ENCODE assay signal across 35 mouse cellular contexts in the genomic region with DNA sequence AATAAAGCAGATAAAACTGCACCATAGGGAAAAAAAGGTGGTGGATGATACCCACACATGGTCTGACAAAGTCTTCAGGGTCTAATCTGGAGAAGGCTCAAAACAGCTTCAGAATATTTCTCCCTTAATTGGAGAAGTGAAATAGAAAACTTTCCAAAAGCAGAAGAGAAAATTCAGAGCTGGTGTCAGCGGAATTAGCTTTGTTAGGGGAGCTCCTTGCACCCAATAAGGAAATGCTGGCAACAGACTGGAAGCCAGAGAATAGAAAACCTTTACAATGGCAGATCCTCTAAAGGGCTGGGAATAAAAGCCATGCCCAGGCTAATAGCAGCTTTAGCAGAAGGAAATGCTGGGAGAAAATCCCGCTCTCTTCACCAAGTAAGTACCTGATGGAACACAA. TPM values are rescaled to one million over a fixed set of nuclear protein-coding genes. Genes with fewer than 3 reads are reported as not detected.
DNase-seq lines count a peak whose midpoint lies in the region; ATAC-seq and TF ChIP-seq lines count a peak whose summit lies in the region.
"Had no signal": no experiment of that assay in that cellular context is flagged by ENCODE, and none has a peak within 500 bp of the region (broad histone marks: within the 10 kb centered on the region; RNA-seq: fewer than 3 reads in every experiment).

No protein-coding gene starts in this region.

- no peak overlapping the region for H3K27ac ChIP-seq in liver, adult 2 months (replicated peaks; ENCODE audit: insufficient read depth, low read depth, low read length)
- H3K27ac ChIP-seq in liver, embryonic 11.5 days (ENCODE audit: low read depth, low read length): no peak overlapping the region
- no peak overlapping the region for H3K27ac ChIP-seq in kidney, embryonic 14.5 days (ENCODE audit: low read depth, low read length)
- H3K27ac ChIP-seq: forebrain, embryonic 10.5 days; forebrain, embryonic 13.5 days; heart, adult 2 months; hindbrain, embryonic 14.5 days; hindbrain, postnatal 0 days had no signal

- no peaks in the 10 kb centered on the region for H3K9me3 ChIP-seq in liver, embryonic 11.5 days (ENCODE audit: control insufficient read depth, low read length)
- no peaks in the 10 kb centered on the region for H3K9me3 ChIP-seq in kidney, embryonic 14.5 days (ENCODE audit: control insufficient read depth, low read length)
- H3K9me3 ChIP-seq: forebrain, embryonic 10.5 days; forebrain, embryonic 13.5 days had no signal

- no peak for ATAC-seq in liver, embryonic 11.5 days (replicated peaks; ENCODE audit: low FRiP score)
- peak; percentile 58 for ATAC-seq in megakaryocyte, adult 5-6 weeks (ENCODE audit: poor library complexity, severe bottlenecking)
- no peak for ATAC-seq in kidney, embryonic 14.5 days (ENCODE audit: low FRiP score, low TSS enrichment)
- ATAC-seq: forebrain, embryonic 13.5 days; forebrain, embryonic 16.5 days; hindbrain, postnatal 0 days; inflammation-experienced regulatory T-cells, adult 6 months had no signal

- no peak for TF ChIP-seq POLR2A in liver, adult 2 months (IDR thresholded peaks at IDR 0.05; ENCODE audit: extremely low read depth, insufficient read depth, low read length)

- H3K4me1 ChIP-seq in liver, adult 2 months (ENCODE audit: control insufficient read depth, insufficient read depth, low read length): no peaks in the 10 kb centered on the region
- no peaks in the 10 kb centered on the region for H3K4me1 ChIP-seq in liver, embryonic 11.5 days (replicated peaks; ENCODE audit: control insufficient read depth, insufficient read depth, low read length)
- H3K4me1 ChIP-seq in kidney, embryonic 14.5 days (ENCODE audit: control insufficient read depth, insufficient read depth, low read length): no peaks in the 10 kb centered on the region
- H3K4me1 ChIP-seq: forebrain, embryonic 10.5 days; forebrain, embryonic 13.5 days had no signal

- no peak overlapping the region for H3K9ac ChIP-seq in liver, adult 2 months (ENCODE audit: low read depth, low read length)
- H3K9ac ChIP-seq in liver, embryonic 11.5 days (ENCODE audit: low read depth, low read length): no peak overlapping the region
- H3K9ac ChIP-seq in kidney, embryonic 14.5 days (ENCODE audit: low read depth, low read length): no peak overlapping the region
- H3K9ac ChIP-seq: forebrain, embryonic 13.5 days; hindbrain, embryonic 14.5 days had no signal

- no peaks in the 10 kb centered on the region for H3K36me3 ChIP-seq in liver, adult 2 months (ENCODE audit: control insufficient read depth, insufficient read depth, low read length)
- no peaks in the 10 kb centered on the region for H3K36me3 ChIP-seq in liver, embryonic 11.5 days (ENCODE audit: control insufficient read depth, insufficient read depth, low read length)
- no peaks in the 10 kb centered on the region for H3K36me3 ChIP-seq in kidney, embryonic 14.5 days (ENCODE audit: control insufficient read depth, insufficient read depth, low read length)
- H3K36me3 ChIP-seq: forebrain, embryonic 10.5 days had no signal

- TF ChIP-seq CTCF in liver, adult 2 months (IDR thresholded peaks at IDR 0.05; ENCODE audit: low read depth, low read length): no peak

- intact Hi-C loops in heart, postnatal 14 days (cut with DNase I): no loop called here

- 91% methylated on average over 2 of the region's 2 CpGs for WGBS in liver, adult 2 months
- 80% methylated on average over 2 of the region's 2 CpGs for WGBS in liver, embryonic 11.5 days
- 89% methylated on average over 2 of the region's 2 CpGs for WGBS in kidney, embryonic 14.5 days

- no peak overlapping the region for H3K4me2 ChIP-seq in liver, embryonic 11.5 days
- H3K4me2 ChIP-seq in kidney, embryonic 14.5 days (replicated peaks; ENCODE audit: low read depth, low read length): no peak overlapping the region
- H3K4me2 ChIP-seq: forebrain, embryonic 13.5 days; heart, embryonic 11.5 days; hindbrain, embryonic 14.5 days had no signal

- no peaks in the 10 kb centered on the region for H3K79me2 ChIP-seq in liver, adult 2 months (ENCODE audit: control insufficient read depth, insufficient read depth, low read length)

- peak; percentile 76 for DNase-seq in heart, adult 11 months
- DNase-seq in heart, postnatal 14 days: no peak
- peak; percentile 15 for DNase-seq in liver, adult 2 months (ENCODE audit: extremely low read depth, low read depth, low spot score)
- DNase-seq in liver, embryonic 11.5 days (ENCODE audit: low spot score): no peak
- DNase-seq in right cerebral cortex, postnatal 10 days (ENCODE audit: low spot score in 2 of 2): no peak
- DNase-seq: adrenal gland, adult 2 months; adrenal gland, postnatal 14 days; B cell, adult 2 months; cerebellum, adult 11-12 months; cerebellum, adult 8-10 months; cerebellum, postnatal 10 days; cerebellum, postnatal 36 days; gastrocnemius, postnatal 10 days; heart, adult 2 months; heart, postnatal 4 days had no signal

- H3K4me3 ChIP-seq in liver, adult 2 months (ENCODE audit: insufficient read depth, low read depth, low read length): no peak overlapping the region
- H3K4me3 ChIP-seq in liver, embryonic 11.5 days (ENCODE audit: low read depth, low read length): no peak overlapping the region
- no peak overlapping the region for H3K4me3 ChIP-seq in kidney, embryonic 14.5 days (ENCODE audit: low read length)
- H3K4me3 ChIP-seq: forebrain, embryonic 10.5 days; forebrain, embryonic 13.5 days; heart, adult 2 months had no signal

- H3K27me3 ChIP-seq in liver, adult 2 months (ENCODE audit: control insufficient read depth, insufficient read depth, low read length): no peaks in the 10 kb centered on the region
- no peaks in the 10 kb centered on the region for H3K27me3 ChIP-seq in liver, embryonic 11.5 days (replicated peaks; ENCODE audit: control insufficient read depth, insufficient read depth, low read length)
- no peaks in the 10 kb centered on the region for H3K27me3 ChIP-seq in kidney, embryonic 14.5 days (ENCODE audit: control insufficient read depth, insufficient read depth, low read length)
- H3K27me3 ChIP-seq: forebrain, embryonic 13.5 days had no signal

RNA-seq across cellular contexts. Expression of a gene that starts 15.4 kb away (rescaled TPM):
- total RNA-seq in heart, postnatal 14 days (2021): not detected
- total RNA-seq in liver, adult 2 months (2014; rRNA removed): not detected in 2 replicates
- not detected in 2 replicates for polyA plus RNA-seq in liver, adult 2 months (2012; rRNA removed)
- not detected in 2 replicates for polyA plus RNA-seq in liver, embryonic 11.5 days (2014; fragmentation: Nextera tagmentation; extraction: Ambion mirVana)
- not detected in 2 replicates for total RNA-seq in megakaryocyte, adult 5-6 weeks (2015)
- total RNA-seq in megakaryocyte, adult 5-6 weeks (2017): 1.2 TPM in 1 of 2 replicates, not detected in the other
- not detected in 2 replicates for polyA plus RNA-seq in kidney, embryonic 14.5 days (2014; fragmentation: Nextera tagmentation; extraction: Ambion mirVana)
- total RNA-seq: adrenal gland, adult 2 months; adrenal gland, postnatal 14 days; adrenal gland, postnatal 4 days; gastrocnemius, adult 18-20 months; gastrocnemius, postnatal 10 days; gastrocnemius, postnatal 4 days; heart, adult 2 months; heart, postnatal 4 days; hindbrain, postnatal 0 days; MEL had no signal
- polyA plus RNA-seq: adrenal gland, adult 2 months; brain, embryonic 14.5 days; cortical plate, adult 2 months; embryonic facial prominence, embryonic 11.5 days; embryonic facial prominence, embryonic 14.5 days; forebrain, embryonic 10.5 days; forebrain, embryonic 13.5 days; forebrain, embryonic 16.5 days; heart, adult 2 months; heart, embryonic 11.5 days; heart, embryonic 14.5 days; heart, postnatal 0 days; hindbrain, embryonic 11.5 days; hindbrain, embryonic 14.5 days; hindbrain, postnatal 0 days; inflammation-experienced regulatory T-cells, adult 6 months had no signal

Comparison
In these comparisons a context has a peak if more than half of its experiments do, and no peak if none do; other contexts are left out.
1. DNase-seq: peak in heart, adult 11 months (single experiment) and liver, adult 2 months (single experiment); none in heart, postnatal 14 days (0 of 2), liver, embryonic 11.5 days (single experiment) and right cerebral cortex, postnatal 10 days (0 of 2).